Comparison of ENCODE assay signal across 7 mouse cellular contexts in the genomic region with DNA sequence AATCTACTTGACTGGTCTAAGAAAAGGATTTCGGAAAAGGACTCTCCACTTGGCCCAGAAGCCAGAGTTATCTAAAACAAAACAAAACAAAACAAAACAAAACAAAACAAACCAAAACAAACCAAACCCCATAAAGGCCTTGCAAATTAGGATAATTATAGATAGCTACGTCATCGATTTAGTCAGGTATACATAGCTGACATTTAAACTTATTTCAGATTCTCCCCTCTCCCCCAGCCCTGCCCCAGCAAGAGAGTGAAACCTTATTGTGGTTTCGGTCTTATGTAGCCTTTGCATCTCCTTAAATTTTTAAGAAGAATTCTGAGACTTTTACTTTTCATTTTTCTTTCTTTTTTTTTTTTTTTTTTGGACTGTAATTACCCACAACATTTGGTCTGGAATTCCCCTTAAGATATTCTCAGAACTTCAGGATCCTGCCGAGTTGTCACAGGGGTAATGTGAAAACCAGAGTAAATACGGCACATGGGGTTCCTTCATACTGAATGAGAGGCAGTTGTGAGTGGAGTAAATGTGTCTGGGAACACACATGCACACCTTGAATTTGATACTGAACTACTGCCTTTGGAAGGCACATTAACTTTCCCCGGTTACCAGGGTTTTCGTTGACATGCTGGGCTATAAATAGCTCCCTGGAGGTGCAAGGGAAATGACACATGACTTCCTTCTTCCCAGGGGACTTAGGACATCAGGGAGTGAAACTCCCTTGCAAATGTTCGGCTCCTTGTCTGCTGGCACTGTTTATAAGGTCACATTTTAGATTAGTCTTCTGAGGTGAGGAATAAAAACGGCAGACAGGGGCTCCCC.
DNase-seq lines count a peak whose midpoint lies in the region; ATAC-seq lines count a peak whose summit lies in the region.

No protein-coding gene starts in this region.

- peaks cover 34% of the 10 kb centered on the region for H3K4me1 ChIP-seq in heart, embryonic 13.5 days
- peaks cover 16% of the 10 kb centered on the region for H3K4me1 ChIP-seq in neural tube, embryonic 15.5 days

- peak overlapping the region; percentile 53 for H3K4me2 ChIP-seq in heart, embryonic 13.5 days
- peak overlapping the region; percentile 22; the same call in 1 of the 2 replicates for H3K4me2 ChIP-seq in neural tube, embryonic 15.5 days

- ATAC-seq in heart, embryonic 13.5 days (ENCODE audit: extremely low read depth, insufficient number of reproducible peaks, low FRiP score, low TSS enrichment), result no peak
- ATAC-seq in neural tube, embryonic 15.5 days (ENCODE audit: low FRiP score), result no peak; the same call in 1 of the 2 replicates

- 30% methylated on average over 10 of the region's 10 CpGs for WGBS in heart, embryonic 13.5 days
- WGBS in neural tube, embryonic 15.5 days, result 44% methylated on average over 10 of the region's 10 CpGs

- no peaks in the 10 kb centered on the region for H3K9me3 ChIP-seq in heart, embryonic 13.5 days
- no peaks in the 10 kb centered on the region for H3K9me3 ChIP-seq in neural tube, embryonic 15.5 days (replicated peaks)

- no peaks in the 10 kb centered on the region for H3K27me3 ChIP-seq in heart, embryonic 13.5 days (replicated peaks)
- no peaks in the 10 kb centered on the region for H3K27me3 ChIP-seq in neural tube, embryonic 15.5 days (replicated peaks)

- no peaks in the 10 kb centered on the region for H3K36me3 ChIP-seq in heart, embryonic 13.5 days
- H3K36me3 ChIP-seq in neural tube, embryonic 15.5 days, result no peaks in the 10 kb centered on the region

- H3K27ac ChIP-seq in heart, embryonic 13.5 days (replicated peaks), result peak overlapping the region; percentile 73
- H3K27ac ChIP-seq in neural tube, embryonic 15.5 days (replicated peaks), result peak overlapping the region; percentile 60

- H3K9ac ChIP-seq in heart, embryonic 13.5 days, result peak overlapping the region; percentile 55; the same call in 1 of the 2 replicates
- no peak overlapping the region for H3K9ac ChIP-seq in neural tube, embryonic 15.5 days (replicated peaks)

- no peak overlapping the region for H3K4me3 ChIP-seq in heart, embryonic 13.5 days
- H3K4me3 ChIP-seq in neural tube, embryonic 15.5 days (replicated peaks), result no peak overlapping the region

- DNase-seq in B cell, adult 2 months, result peak; percentile 24 to 31
- DNase-seq in NIH3T3 (ENCODE audit: low read depth), result peak; percentile 25
- DNase-seq in kidney, postnatal 36 days, result peak; percentile 33 to 68
- DNase-seq in ovary, postnatal 36 days (ENCODE audit: low spot score), result no peak
- DNase-seq in Muller cell, postnatal 12 days (ENCODE audit: inconsistent ontology term), result no peak

Comparison
In these comparisons a context has a peak if more than half of its experiments do, and no peak if none do; other contexts are left out.
1. DNase-seq: peak in B cell, adult 2 months (2 of 2), NIH3T3 (single experiment) and kidney, postnatal 36 days (2 of 2); none in ovary, postnatal 36 days (single experiment) and Muller cell, postnatal 12 days (single experiment).